Mouse (Mus musculus) left cerebral cortex, adult 2 months (tissue): ENCODE measurements around the gene Gstm3. TPM values are rescaled to one million over a fixed set of nuclear protein-coding genes. Genes with fewer than 3 reads are reported as not detected.

ENCODE experiments used
- DNase-seq, 2 experiments: peaks; one replicate each; pipeline ENCODE4 v3.0.0; 2021 to 2022; ENCODE audit warnings: low spot score in 2 of 2, mixed read lengths in 1 of 2; ENCODE audit errors: extremely low spot score in 1 of 2
- H3K27ac ChIP-seq: fragments of 200-600 bp; 2 replicates; pipeline ENCODE4 v1.8.1; 2022
- H3K4me3 ChIP-seq: fragments of 200-600 bp; 2 replicates; pipeline ENCODE4 v1.8.1; 2022
- CTCF ChIP-seq: fragments of 200-600 bp; IDR thresholded peaks from 2 replicates; pipeline ENCODE4 v1.8.1; 2022; ENCODE audit warnings: antibody characterized with exemption, mild to moderate bottlenecking, moderate library complexity
- intact Hi-C: fragments of 180-260 bp; cut with DNase I; formaldehyde crosslinking; loops from one replicate; pipeline ENCODE4 v1.15.1; 2025
- total RNA-seq, 2 experiments: library from RNA; stranded (reverse); gene quantifications; 2 replicates each; pipeline ENCODE4 v1.2.3; 2021

The Gstm3 gene
- total RNA-seq, 2 experiments from 2014 or later: not detected

GRCm38 (mm10) chr3:107939830-107940229 is 29.3 kb downstream of the Gstm3 start:
- no peak for TF ChIP-seq CTCF
- intact Hi-C loops: no loop called here
- Histone ChIP-seq H3K4me3 (no peak overlapping the region), H3K27ac (peak overlapping the region; percentile 86)
- DNase-seq: no peak

DNA sequence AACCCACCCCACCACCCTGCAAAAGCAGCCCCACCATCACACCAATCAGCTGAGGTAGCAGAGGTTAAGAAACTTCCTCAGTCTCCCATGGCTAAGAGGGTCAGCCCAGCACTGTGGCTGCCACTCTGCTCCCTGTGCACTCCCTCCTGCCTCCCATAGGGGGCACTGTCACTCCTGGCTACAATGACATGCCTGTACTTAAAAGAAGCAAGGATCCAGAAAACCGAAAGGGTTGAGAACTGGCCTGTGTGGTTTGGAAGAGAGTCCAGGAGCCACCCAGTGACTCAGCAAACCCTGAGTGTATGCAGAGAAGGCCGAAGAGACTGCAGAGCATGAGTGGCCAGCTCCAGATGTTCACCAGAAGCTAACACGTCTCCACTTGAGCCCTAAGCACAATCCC is 29.7 kb downstream of the Gstm3 start:
- TF ChIP-seq CTCF: peak; percentile 78
- Histone ChIP-seq H3K27ac (peak overlapping the region; percentile 86), H3K4me3 (no peak overlapping the region)
- peak; percentile 46 to 50 for DNase-seq
- intact Hi-C loops: no loop called here

DNA sequence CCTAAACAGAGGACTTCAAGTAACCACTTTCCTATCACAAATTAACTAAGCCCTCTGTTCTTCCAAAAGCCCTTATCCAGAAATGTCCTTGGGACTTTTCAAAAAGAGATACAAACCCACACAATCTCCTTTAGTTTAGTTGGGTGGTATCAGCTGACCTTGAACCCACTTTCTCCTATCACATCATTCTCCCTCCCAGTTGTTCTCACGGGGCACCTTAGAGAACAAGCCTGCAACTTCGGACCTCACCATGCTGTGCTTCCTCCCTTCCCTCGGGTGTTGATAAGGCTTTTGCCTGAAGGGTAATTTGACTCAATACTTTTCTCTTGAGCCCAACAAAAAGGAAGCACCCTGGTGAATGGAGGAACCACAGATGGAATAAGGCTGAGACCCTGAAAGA is 33.2 kb downstream of the Gstm3 start:
- DNase-seq: no peak
- intact Hi-C loops: no loop called here
- Histone ChIP-seq H3K27ac (no peak overlapping the region), H3K4me3 (no peak overlapping the region)
- TF ChIP-seq CTCF: no peak

DNA sequence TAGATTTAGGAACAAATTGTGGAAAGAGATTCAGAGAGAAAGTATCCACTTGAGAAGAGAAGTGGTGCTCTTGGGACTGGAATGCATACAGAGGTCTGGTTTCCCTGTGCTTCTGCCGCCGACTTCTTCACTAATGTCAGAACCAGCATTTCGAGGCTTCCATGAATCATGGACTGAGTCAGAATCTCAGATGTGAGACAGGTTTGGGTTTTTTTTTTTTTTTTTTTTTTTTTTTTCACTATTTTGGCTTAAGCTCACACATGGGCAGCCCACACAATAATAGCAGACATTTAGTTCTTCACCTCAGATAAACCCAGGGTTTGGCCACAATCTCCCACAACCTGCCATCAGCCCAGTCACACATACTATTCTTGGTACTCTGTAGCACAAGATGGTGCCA is 33.8 kb downstream of the Gstm3 start:
- no peak for TF ChIP-seq CTCF
- no peak for DNase-seq
- no peak overlapping the region for H3K27ac ChIP-seq
- intact Hi-C loops: no loop called here
- no peak overlapping the region for H3K4me3 ChIP-seq

GRCm38 (mm10) chr3:107932128-107932527 is 37.0 kb downstream of the Gstm3 start:
- no peak for TF ChIP-seq CTCF
- no peak for DNase-seq
- intact Hi-C loops: loop anchor here (5.0 kb wide), 1 partner anchor 215 kb away; the partner anchor contains the start of gene Gnai3
- no peak overlapping the region for H3K4me3 ChIP-seq
- H3K27ac ChIP-seq: peak overlapping the region; percentile 42

- peak; percentile 37 for TF ChIP-seq CTCF
- DNase-seq: peak; percentile 97
- H3K4me3 ChIP-seq: peak within 1 kb of the TSS; percentile 32; the same call in 1 of the 2 replicates
- intact Hi-C loops: loop anchor here (2.0 to 5.0 kb wide), 2 partner anchors 87 to 216 kb away; partner anchors contain the start of gene Gnai3
- H3K27ac ChIP-seq: peak within 1 kb of the TSS; percentile 75
These were observed 37.4 kb downstream of the Gstm3 start, which contains the start of gene Gstm7 for GRCm38 (mm10) chr3:107931670-107932069. Gene Gstm7 (minus strand): TSS chr3:107931817.

GRCm38 (mm10) chr3:107931134-107931533 is 37.9 kb downstream of the Gstm3 start:
- H3K4me3 ChIP-seq: no peak overlapping the region
- TF ChIP-seq CTCF: no peak
- DNase-seq: no peak
- H3K27ac ChIP-seq: peak overlapping the region; percentile 75
- intact Hi-C loops: loop anchor here (2.0 to 5.0 kb wide), 2 partner anchors 88 to 216 kb away; partner anchors contain the start of gene Gnai3

GRCm38 (mm10) chr3:107929731-107930130 is 39.4 kb downstream of the Gstm3 start:
- no peak for DNase-seq
- H3K27ac ChIP-seq: no peak overlapping the region
- intact Hi-C loops: loop anchor here (2.0 to 5.0 kb wide), 2 partner anchors 89 to 218 kb away; partner anchors contain the start of gene Gnai3
- no peak overlapping the region for H3K4me3 ChIP-seq
- TF ChIP-seq CTCF: no peak

DNA sequence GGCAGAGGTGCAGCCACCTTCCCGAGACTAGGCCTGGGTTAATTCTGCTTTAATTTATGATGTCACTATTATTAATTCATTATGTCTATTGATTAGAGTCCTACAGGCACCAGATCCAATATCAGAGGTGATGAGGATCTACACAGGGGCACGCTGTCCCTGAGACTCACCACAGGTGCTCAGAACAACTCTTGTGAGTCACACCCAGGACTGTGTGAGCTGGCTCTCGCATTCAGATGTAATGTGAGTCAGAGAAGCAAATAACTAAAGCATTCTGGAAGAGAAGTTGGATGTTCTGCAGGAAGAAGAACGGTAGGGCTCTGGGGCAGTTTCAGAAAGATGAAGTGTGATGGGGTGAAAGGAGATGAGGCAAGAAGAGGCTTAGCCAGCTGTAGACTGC is 39.8 kb downstream of the Gstm3 start:
- H3K4me3 ChIP-seq: no peak overlapping the region
- no peak for TF ChIP-seq CTCF
- H3K27ac ChIP-seq: no peak overlapping the region
- intact Hi-C loops: no loop called here
- no peak for DNase-seq

DNA sequence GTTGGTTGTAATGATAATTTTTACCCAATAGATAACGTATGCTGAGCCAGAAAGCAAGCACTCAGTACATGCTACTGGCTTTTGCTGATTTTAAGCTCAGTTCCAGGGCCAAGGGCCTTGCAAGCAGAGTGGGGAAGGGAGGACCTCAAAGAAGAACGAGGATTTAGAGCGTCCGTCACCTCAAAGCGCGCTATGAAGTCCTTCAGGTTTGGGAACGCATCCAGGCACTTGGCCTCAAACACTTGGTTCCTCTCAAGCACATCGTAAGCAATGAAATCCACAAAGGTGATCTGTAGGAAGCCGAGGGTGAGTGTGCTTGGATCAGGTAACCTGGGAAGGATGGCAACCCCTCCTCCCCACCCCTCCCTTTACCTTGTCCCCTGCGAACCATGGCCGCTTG is 40.4 kb downstream of the Gstm3 start:
- intact Hi-C loops: no loop called here
- TF ChIP-seq CTCF: no peak
- H3K27ac ChIP-seq: no peak overlapping the region
- H3K4me3 ChIP-seq: no peak overlapping the region
- no peak for DNase-seq

DNA sequence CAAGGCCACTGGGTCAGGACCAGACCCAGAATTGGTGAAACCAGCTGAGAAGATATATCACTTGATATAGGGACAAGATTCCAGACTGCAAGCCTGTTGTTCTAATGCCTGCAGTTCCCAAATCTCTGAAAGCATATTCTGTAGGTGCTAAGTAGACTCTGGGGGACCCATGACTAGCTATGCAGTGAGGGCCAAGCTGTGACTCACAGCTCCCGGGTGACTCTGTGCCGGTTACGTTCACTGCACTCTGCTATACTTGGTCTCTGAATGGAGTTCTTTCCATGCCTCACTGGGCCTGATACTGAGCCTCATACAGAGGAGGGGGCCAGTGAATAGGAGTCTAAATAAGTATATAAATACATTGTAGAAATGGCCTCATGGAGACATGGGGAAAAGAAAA is 41.2 kb downstream of the Gstm3 start:
- no peak for TF ChIP-seq CTCF
- intact Hi-C loops: no loop called here
- no peak overlapping the region for H3K4me3 ChIP-seq
- DNase-seq: no peak
- H3K27ac ChIP-seq: no peak overlapping the region

DNA sequence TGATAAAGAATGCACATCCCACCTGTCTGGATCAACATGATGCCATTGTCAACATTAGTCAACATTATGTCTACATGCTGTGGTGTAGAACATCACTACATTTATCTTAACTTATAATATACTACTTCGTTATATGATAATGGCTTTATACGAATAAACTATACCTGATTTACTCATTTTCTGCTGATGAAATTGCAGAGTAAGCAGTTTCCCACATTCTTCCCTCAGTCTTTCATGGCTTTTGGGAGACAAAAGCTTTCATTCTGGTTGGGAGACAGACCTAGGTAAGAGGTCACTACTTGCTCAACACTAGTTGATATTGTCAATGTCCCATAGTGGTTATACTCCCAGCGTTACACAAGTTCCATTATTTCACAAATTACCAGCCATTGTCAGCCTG is 43.7 kb downstream of the Gstm3 start:
- intact Hi-C loops: no loop called here

GRCm38 (mm10) chr3:107920348-107920747 is 48.7 kb downstream of the Gstm3 start:
- Histone ChIP-seq H3K4me3 (no peak overlapping the region), H3K27ac (no peak overlapping the region)
- intact Hi-C loops: no loop called here
- no peak for TF ChIP-seq CTCF
- no peak for DNase-seq

More for the DNA sequence above, 43.7 kb downstream of the Gstm3 start:
- no peak for TF ChIP-seq CTCF
- H3K4me3 ChIP-seq: no peak overlapping the region
- no peak overlapping the region for H3K27ac ChIP-seq
- DNase-seq: no peak
